Mouse (Mus musculus): ENCODE results near the gene Gm20388.

Gene Gm20388

DNA sequence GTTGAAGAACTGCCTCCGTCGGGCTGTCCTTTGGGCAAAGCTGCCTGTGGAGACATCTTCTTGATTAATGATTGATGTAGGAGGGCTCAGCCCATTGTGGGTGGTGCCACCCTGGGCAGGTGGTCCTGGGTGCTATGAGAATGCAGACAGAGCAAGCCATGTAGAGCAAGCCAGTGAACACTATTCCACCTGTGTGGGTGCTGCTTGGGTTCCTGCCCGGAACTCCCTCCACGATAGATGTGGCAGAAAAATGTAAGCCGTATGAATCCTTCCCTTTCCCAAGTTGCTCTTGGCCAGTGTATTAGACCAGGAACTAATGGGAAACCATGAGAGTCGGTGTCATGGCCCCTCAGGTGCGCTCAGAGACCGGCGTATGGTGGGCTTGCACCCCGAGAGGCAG lies 1830.1 kb downstream of the Gm20388 start:
- in situ Hi-C loops (cut with MboI), result no loop called here

GRCm38 (mm10) chr8:121749501-121749900 lies 1838.9 kb downstream of the Gm20388 start:
- in situ Hi-C loops (cut with MboI), result no loop called here

DNA sequence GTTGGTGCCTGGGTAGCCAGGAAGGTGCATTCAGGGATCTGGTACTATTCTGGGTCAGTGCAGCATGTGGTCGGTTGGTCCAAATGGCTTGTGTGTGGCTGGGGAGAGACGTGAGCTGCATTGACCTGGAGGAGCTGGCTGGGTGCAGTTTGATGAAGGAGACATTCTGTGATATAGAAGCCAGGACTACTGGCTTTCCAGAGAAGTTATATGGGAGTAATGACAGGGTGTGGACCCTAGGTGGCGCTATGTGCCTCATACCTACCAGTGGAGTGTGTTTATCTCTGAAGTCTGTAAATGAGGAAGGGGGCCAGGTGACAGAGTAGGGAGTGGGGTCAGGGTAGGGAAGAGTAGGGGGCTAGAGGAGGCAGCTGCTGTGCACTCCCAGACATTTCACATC lies 1839.9 kb downstream of the Gm20388 start:
- in situ Hi-C loops (cut with MboI), result no loop called here

- in situ Hi-C loops (cut with MboI), result no loop called here
These were observed 1840.8 kb downstream of the Gm20388 start for GRCm38 (mm10) chr8:121751407-121751806.

- in situ Hi-C loops (cut with MboI), result no loop called here
These were observed 1847.8 kb downstream of the Gm20388 start for GRCm38 (mm10) chr8:121758470-121758869.

- in situ Hi-C loops (cut with MboI), result no loop called here
These were observed 1849.8 kb downstream of the Gm20388 start for GRCm38 (mm10) chr8:121760484-121760883.

GRCm38 (mm10) chr8:121761480-121761879 lies 1850.8 kb downstream of the Gm20388 start:
- in situ Hi-C loops (cut with MboI), result no loop called here

DNA sequence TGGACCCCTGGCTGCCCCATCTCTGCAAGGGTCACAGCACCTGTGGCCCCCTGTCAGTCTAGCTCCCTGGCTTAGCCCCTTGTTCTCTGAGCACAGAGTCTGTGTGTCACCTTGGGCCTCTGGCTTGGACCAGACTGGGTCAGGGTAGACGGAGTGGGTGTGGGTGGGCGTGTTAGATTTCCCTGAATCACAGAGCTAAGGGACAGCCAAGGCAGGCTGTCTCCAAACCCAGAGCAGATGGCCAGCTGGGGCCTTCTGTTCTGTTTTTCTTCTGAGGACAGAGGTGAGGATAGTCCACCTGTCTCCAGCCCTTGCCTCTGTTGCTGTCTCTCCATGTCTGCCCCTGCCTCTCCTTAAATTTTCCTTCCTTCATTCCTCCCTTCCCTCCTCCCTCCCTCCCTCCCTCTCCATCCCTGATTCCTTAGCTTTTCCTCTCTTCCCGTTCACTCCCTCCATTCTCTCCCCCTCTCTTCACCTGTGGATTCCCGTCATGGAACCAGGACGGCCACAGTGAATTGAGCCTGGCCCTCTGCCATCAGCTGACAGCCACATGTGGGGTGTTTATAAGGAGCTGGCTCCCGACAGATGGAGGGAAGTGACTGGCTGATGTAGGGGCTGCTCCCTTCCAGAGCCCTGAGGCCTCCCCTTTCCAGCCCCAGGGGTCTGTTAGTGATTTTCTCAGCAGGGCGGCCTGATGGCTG lies 1852.5 kb downstream of the Gm20388 start:
- in situ Hi-C loops (cut with MboI), result no loop called here

GRCm38 (mm10) chr8:121763700-121764013 lies 1853.0 kb downstream of the Gm20388 start:
- in situ Hi-C loops (cut with MboI), result no loop called here

GRCm38 (mm10) chr8:121765594-121766138 lies 1855.0 kb downstream of the Gm20388 start:
- in situ Hi-C loops (cut with MboI), result no loop called here

DNA sequence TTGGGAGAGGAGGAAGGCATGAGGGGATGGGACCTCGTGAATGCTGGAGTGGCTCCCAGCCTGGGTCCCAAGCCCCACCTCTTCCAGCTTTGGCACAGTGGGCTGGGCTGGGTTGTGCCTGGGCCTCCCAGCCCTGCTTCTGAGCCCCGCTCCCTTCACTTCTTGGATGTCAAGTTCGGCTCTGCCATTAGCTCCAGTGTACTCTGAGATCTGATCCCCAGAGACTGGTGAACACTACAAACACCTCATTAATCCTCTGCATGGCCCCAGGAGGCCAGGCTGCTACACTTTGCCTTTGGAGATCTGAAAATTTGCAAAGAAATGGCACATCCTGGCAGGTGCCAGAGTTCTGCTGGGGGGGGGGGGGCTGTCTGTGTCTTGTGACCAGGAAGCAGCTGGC lies 1858.5 kb downstream of the Gm20388 start:
- in situ Hi-C loops (cut with MboI), result no loop called here

DNA sequence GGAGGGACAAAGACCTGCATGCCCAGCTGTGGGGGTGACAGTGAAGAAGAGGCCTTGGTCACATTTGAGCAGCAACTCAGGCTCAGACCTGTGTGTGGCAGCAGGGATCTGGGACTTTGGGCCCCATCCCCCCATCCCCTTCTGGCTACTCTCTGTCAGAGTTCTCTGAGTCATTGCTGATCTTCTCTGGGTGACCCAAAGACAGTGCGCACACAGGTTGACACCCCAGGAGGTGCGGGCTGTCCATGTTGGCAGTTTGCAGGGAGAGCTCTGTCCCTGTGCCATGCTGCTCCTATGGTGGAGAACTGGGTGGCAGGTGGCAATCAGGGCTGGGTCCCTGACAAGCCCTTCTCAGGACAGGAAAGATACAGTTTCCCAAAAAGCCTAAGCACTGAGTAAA lies 1859.0 kb downstream of the Gm20388 start:
- in situ Hi-C loops (cut with MboI), result no loop called here

DNA sequence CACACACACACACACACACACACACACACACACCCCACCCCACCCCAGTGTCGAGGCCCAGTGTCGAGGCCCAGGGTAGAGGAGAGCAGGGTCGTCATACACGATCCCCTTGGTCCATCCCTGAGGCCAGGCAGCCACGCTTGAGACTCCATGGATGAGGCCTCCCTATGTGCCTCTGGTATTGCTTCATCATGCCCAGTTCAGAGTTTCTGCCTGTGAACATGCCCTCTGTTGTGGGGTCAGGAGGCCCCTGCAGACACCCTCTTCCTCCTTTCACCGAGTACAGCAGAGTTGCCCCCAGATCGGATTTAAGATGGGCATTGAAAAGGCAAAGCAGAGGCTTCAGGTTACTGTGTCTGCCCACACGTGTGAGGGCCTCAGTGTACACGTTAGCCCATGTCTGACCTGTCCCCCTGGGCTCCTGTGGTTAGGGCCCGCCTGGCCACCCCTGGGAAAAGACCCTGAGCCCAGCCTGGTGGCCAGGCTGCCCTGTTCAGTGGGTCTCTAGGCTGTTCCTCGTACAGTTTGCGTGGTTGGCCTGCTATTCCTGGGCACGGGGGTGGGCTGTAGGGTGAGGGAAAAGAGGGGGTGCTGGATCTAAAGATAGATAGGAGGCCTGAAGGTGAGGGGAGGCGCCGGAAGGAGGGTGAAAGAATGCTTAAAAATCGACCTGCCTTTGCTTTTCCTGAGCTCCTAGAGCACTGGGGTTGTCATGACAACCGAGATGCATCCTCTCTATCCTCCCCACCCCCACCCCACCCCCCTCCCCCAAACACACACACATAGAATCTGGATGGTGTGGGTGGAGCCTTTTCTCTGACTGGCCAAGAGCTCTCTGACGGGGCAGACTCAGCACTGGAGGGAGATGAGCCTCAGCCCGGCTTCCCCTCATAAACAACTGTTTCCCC lies 1860.5 kb downstream of the Gm20388 start:
- in situ Hi-C loops (cut with MboI), result no loop called here

- in situ Hi-C loops (cut with MboI), result no loop called here
These were observed 1863.2 kb downstream of the Gm20388 start for GRCm38 (mm10) chr8:121773876-121774275.

GRCm38 (mm10) chr8:121782493-121782892 lies 1871.9 kb downstream of the Gm20388 start:
- in situ Hi-C loops (cut with MboI), result no loop called here

DNA sequence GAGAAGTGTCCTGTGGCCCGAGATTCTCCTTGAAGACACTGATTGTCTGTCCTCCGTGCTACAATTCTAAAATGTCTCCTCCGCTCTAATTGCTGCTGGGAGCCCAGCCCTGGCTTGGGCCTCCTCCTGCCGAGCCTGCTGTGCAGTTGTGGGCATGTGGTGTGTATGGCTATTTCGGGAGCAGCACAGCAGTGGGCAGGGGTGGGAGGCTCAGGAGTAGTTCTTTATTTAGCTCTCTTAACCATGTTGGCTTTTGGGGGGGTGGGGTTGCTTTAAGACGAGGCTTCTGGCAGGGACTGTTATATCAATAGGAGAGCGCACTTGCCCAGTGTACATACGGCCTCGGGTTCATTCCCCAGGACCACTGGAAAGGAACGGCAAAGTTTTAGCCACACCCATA lies 1875.9 kb downstream of the Gm20388 start:
- in situ Hi-C loops (cut with MboI), result no loop called here

DNA sequence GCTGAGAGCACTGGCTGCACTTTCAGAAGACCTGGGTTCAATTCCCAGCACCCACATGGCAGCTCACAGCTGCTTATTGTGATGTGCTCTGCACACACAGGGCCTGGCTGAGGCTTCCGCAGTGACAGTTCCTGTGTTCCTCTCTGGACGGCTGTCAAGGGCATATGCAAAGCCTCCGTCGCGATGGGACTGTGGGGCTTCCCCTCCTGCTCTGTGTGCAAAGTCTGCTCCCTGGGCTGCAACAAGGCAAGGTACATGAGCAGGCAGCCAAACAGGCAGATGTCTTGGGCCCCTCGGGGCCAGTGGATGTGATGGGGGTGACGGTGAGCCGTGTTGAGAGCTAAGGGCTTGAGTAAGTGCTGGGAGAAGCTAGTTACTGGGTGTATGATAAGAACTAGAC lies 1878.1 kb downstream of the Gm20388 start:
- in situ Hi-C loops (cut with MboI), result no loop called here

DNA sequence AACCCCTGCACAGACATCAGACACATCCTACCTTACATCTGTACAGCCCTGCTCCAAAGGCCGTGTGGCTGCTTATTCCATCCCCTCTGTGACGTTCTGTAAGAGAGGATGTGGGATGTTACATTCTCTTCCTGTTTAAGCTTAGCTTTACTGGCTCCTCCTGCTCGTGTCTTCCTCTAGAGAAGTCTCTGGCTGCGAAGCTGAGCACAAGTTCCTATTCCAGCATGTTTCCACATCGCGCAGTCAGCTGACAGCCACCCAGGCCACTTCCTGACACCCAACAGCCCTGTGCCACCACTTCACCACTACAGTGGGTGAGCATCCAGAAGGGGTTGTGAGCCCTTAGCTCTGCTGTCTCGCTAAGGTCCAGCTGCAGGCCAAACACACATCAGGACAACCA lies 1881.5 kb downstream of the Gm20388 start:
- in situ Hi-C loops (cut with MboI), result no loop called here

DNA sequence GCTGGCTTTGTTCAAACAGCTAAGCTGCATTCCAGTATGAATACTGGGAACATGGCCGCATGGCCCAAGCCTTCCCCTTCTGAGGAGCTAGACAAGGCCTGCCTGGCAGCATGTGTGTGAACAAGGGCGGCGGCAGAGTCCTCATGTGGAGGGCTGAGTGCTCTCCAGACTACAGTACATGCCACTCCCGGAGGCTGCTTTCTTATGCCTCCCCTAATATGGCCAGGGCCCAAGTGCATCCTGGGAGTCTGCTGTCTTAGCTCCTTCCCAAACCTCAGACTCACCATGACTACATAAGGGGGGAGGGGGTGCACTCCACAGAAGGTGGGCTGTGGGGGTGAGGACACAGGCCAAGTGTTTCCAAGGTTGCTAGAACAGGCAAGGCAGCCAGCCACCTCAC lies 1882.0 kb downstream of the Gm20388 start:
- in situ Hi-C loops (cut with MboI), result no loop called here

- in situ Hi-C loops (cut with MboI), result no loop called here
These were observed 1883.5 kb downstream of the Gm20388 start for GRCm38 (mm10) chr8:121794151-121794550.

- in situ Hi-C loops (cut with MboI), result no loop called here
These were observed 1884.8 kb downstream of the Gm20388 start for GRCm38 (mm10) chr8:121795461-121795860.

GRCm38 (mm10) chr8:121796406-121796805 lies 1885.8 kb downstream of the Gm20388 start:
- in situ Hi-C loops (cut with MboI), result no loop called here

DNA sequence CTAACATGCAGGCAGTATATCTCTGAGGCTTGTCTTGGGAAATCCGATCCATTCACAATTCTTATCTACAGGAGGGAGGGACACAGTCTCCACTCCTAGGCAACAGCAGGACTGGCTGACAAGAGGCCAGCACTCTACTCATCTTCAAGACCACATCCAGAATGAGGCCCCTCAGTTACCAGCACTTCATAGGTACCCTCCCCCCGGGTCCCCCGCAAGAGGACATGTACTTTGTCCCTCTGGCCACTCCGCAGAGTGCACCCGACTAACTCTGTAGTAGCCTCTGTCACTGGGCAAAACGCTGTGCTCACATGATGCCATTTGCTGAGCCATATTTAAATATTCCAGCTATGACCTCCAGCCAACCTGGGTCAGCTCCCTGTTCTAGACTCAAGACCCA lies 1887.8 kb downstream of the Gm20388 start:
- in situ Hi-C loops (cut with MboI), result no loop called here
